Mouse (Mus musculus) myocyte (in vitro differentiated cells): ENCODE data around the gene Nlrp6.

Source experiments
- E2F4 ChIP-seq: IDR thresholded peaks from one replicate; pipeline ENCODE4 v1.6.1; 2011; ENCODE audit warnings: mild to moderate bottlenecking, control low read depth, moderate library complexity; ENCODE audit not compliant: insufficient read depth
- MYOG ChIP-seq, 3 experiments: IDR thresholded peaks; one replicate each; pipeline ENCODE4 v1.6.1; 2011; ENCODE audit warnings: control low read depth in 2 of 3, low read depth in 2 of 3, mild to moderate bottlenecking in 2 of 3; ENCODE audit not compliant: insufficient read length in 2 of 3, control insufficient read depth in 1 of 3, insufficient read depth in 1 of 3
- POLR2A ChIP-seq: IDR thresholded peaks from one replicate; pipeline ENCODE4 v1.6.1; 2011; ENCODE audit warnings: low read depth, mild to moderate bottlenecking, control low read depth, moderate library complexity; ENCODE audit not compliant: insufficient read length
- SRF ChIP-seq: IDR thresholded peaks from one replicate; pipeline ENCODE4 v1.6.1; 2011; ENCODE audit warnings: low read depth; ENCODE audit not compliant: control insufficient read depth, insufficient read length
- TCF12 ChIP-seq: IDR thresholded peaks from one replicate; pipeline ENCODE4 v1.6.1; 2011; ENCODE audit warnings: mild to moderate bottlenecking, control low read depth; ENCODE audit not compliant: poor library complexity, insufficient read depth, severe bottlenecking
- USF1 ChIP-seq: IDR thresholded peaks from one replicate; pipeline ENCODE4 v1.6.1; 2011; ENCODE audit warnings: low read depth, mild to moderate bottlenecking, control low read depth, moderate library complexity

GRCm38 (mm10) chr7:140948161-140948560, 27.5 kb downstream of the Nlrp6 start:
- TF ChIP-seq MYOG (IDR thresholded peaks at IDR 0.05; ENCODE audit: control insufficient read depth in 1 of 3, insufficient read depth in 1 of 3, insufficient read length in 2 of 3, low read depth in 2 of 3) = no peak
- no peak for TF ChIP-seq E2F4
- no peak for TF ChIP-seq TCF12
- TF ChIP-seq POLR2A = no peak
- TF ChIP-seq SRF = no peak
- TF ChIP-seq USF1 = no peak
